Mouse (Mus musculus) 3T3-L1 (cell line): ENCODE measurements around the gene Nlrp4b.
"Not testable (repeated sequence)": the region's sequence is repeated elsewhere in the genome, so short reads cannot be mapped to it uniquely, and the experiment has no call there.

Source experiments
- DNase-seq: peaks from one replicate; pipeline ENCODE4 v3.0.0-alpha.2; 2015; ENCODE audit warnings: low read depth, low spot score

Gene Nlrp4b

GRCm38 (mm10) chr7:10687489-10687888 is at the start of gene Nlrp4b:
Gene Nlrp4b, plus strand, starts transcription at chr7:10687789.
- DNase-seq, result no peak

GRCm38 (mm10) chr7:10754264-10754663 is 66.7 kb downstream of the Nlrp4b start, which contains the start of gene Vmn1r71:
Gene Vmn1r71, minus strand, starts transcription at chr7:10754364.
- no peak for DNase-seq

GRCm38 (mm10) chr7:10757551-10757950 is 70.0 kb downstream of the Nlrp4b start:
- DNase-seq, result not testable (repeated sequence)
